8 mouse cellular contexts compared by ENCODE assay signal in genomic region chr15:78634095-78634737, GRCm38 (mm10). TPM values are rescaled to one million over a fixed set of nuclear protein-coding genes. Genes with fewer than 3 reads are reported as not detected.
A peak's percentile ranks its signal among the peaks of the same experiment; 100 is the strongest.
DNase-seq lines count a peak whose midpoint lies in the region; ATAC-seq lines count a peak whose summit lies in the region.

No protein-coding gene starts in this region.

- peaks cover 38% of the 10 kb centered on the region for H3K4me1 ChIP-seq in limb, embryonic 12.5 days (replicated peaks)

- H3K27me3 ChIP-seq in limb, embryonic 12.5 days: peaks cover 28% of the 10 kb centered on the region

- no peak overlapping the region for H3K9ac ChIP-seq in limb, embryonic 12.5 days (replicated peaks)

- H3K4me3 ChIP-seq in limb, embryonic 12.5 days (replicated peaks): no peak overlapping the region

- WGBS in limb, embryonic 12.5 days: 27% methylated on average over 10 of the region's 10 CpGs

- ATAC-seq in limb, embryonic 12.5 days (ENCODE audit: insufficient number of reproducible peaks, insufficient read depth, low FRiP score, low TSS enrichment, low read depth): 0 out of 2 replicates have a peak, but pooled peaks have one; percentile 29

- H3K27ac ChIP-seq in limb, embryonic 12.5 days: no peak overlapping the region

- H3K36me3 ChIP-seq in limb, embryonic 12.5 days: no peaks in the 10 kb centered on the region

- DNase-seq in 416B (ENCODE audit: low read depth) (peak; percentile 20), R1 (ENCODE audit: low read depth, low spot score) (peak; percentile 72)
- DNase-seq in frontal cortex, postnatal 14 days (ENCODE audit: low spot score in 2 of 2): peak; percentile 48 to 65
- peak; percentile 63 for DNase-seq in right cerebral cortex, postnatal 25 days
- DNase-seq in adrenal gland, postnatal 25 days: no peak
- no peak for DNase-seq in cerebellum, adult 9-10 months
- no peak for DNase-seq in ovary, postnatal 14 days (ENCODE audit: low spot score)

- H3K9me3 ChIP-seq in limb, embryonic 12.5 days: no peaks in the 10 kb centered on the region

- no peak overlapping the region for H3K4me2 ChIP-seq in limb, embryonic 12.5 days

RNA-seq across cellular contexts. Expression of gene Cyth4, which starts 37.4 kb away (rescaled TPM):
- 5.1 TPM in 2 replicates for polyA plus RNA-seq in limb, embryonic 12.5 days (2016; fragmentation: Nextera tagmentation; extraction: Ambion mirVana)
- total RNA-seq in adrenal gland, postnatal 25 days (2021): 7.5 and 7.6 TPM in 2 replicates

Comparison
In these comparisons a context has a peak if more than half of its experiments do, and no peak if none do; other contexts are left out.
1. DNase-seq: peak in 416B (single experiment), R1 (single experiment), frontal cortex, postnatal 14 days (2 of 2) and right cerebral cortex, postnatal 25 days (single experiment); none in adrenal gland, postnatal 25 days (single experiment), cerebellum, adult 9-10 months (single experiment) and ovary, postnatal 14 days (single experiment).